Mouse (Mus musculus) limb, embryonic 11.5 days (tissue): Measurements from ENCODE around the gene Fes. TPM values are rescaled to one million over a fixed set of nuclear protein-coding genes. Genes with fewer than 3 reads are reported as not detected.
A peak's percentile ranks its signal among the peaks of the same experiment; 100 is the strongest.

Experiments
- ATAC-seq: fragments of 200-750 bp; cut with Nextera tagmentation; 2 replicates; pipeline ENCODE4 v1.8.0; 2017; ENCODE audit warnings: low read depth; ENCODE audit not compliant: insufficient number of reproducible peaks, low FRiP score, low TSS enrichment
- DNase-seq: peaks from one replicate; pipeline ENCODE4 v3.0.0-alpha.2; 2015; ENCODE audit warnings: low spot score
- H3K27ac ChIP-seq: fragments of 300-500 bp; sonication (generic); replicated peaks from 2 replicates; pipeline ENCODE4 v1.5.1; 2014; ENCODE audit warnings: low read depth, mild to moderate bottlenecking, low read length
- H3K27me3 ChIP-seq: fragments of 300-500 bp; sonication (generic); 2 replicates; pipeline ENCODE4 v1.6.1; 2014; ENCODE audit warnings: mild to moderate bottlenecking, low read length, mixed read lengths; ENCODE audit not compliant: control insufficient read depth, insufficient read depth
- H3K36me3 ChIP-seq: fragments of 300-500 bp; sonication (generic); 2 replicates; pipeline ENCODE4 v1.6.1; 2014; ENCODE audit warnings: mild to moderate bottlenecking, low read length, moderate library complexity, mixed read lengths; ENCODE audit not compliant: control insufficient read depth, insufficient read depth
- H3K4me1 ChIP-seq: fragments of 300-500 bp; sonication (generic); 2 replicates; pipeline ENCODE4 v1.6.1; 2014; ENCODE audit warnings: low read length, mixed read lengths; ENCODE audit not compliant: control insufficient read depth, insufficient read depth
- H3K4me2 ChIP-seq: fragments of 300-500 bp; sonication (generic); 2 replicates; pipeline ENCODE4 v1.6.1; 2014; ENCODE audit warnings: low read depth, mild to moderate bottlenecking, moderate library complexity; ENCODE audit not compliant: severe bottlenecking
- H3K4me3 ChIP-seq: fragments of 300-500 bp; sonication (generic); 2 replicates; pipeline ENCODE4 v1.5.1; 2014; ENCODE audit warnings: low read depth, low read length
- H3K9ac ChIP-seq: fragments of 300-500 bp; sonication (generic); 2 replicates; pipeline ENCODE4 v1.6.1; 2014; ENCODE audit warnings: mild to moderate bottlenecking, low read length
- H3K9me3 ChIP-seq: fragments of 300-500 bp; sonication (generic); 2 replicates; pipeline ENCODE4 v1.6.1; 2016; ENCODE audit warnings: low read length; ENCODE audit not compliant: control insufficient read depth
- WGBS: fragments of 180-500 bp; shearing (Covaris S2); extraction: QIAGEN DNeasy Blood & Tissue Kit; methylation state at CpG from one replicate; pipeline ENCODE4 v1.1.7; 2014; 5-methylcytosine and 5-hydroxymethylcytosine counted together
- polyA plus RNA-seq: library from polyadenylated mRNA; unstranded; fragments of >200 nt; fragmentation: Nextera tagmentation; extraction: Ambion mirVana; gene quantifications from 2 replicates; pipeline ENCODE4 v1.2.1, GENCODE M21; 2014

Fes gene
- polyA plus RNA-seq, 1 experiment from 2014 or later, result 7.6 TPM

- no peaks in the 10 kb centered on the region for H3K27me3 ChIP-seq
- WGBS, result under 1% methylated on average over 62 of the region's 92 CpGs
- H3K36me3 ChIP-seq, result peaks cover 1% of the 10 kb centered on the region; the same call in 1 of the 2 replicates
- H3K4me2 ChIP-seq, result peak overlapping the region; percentile 78
- H3K9ac ChIP-seq, result peak overlapping the region; percentile 95
- peaks cover 16% of the 10 kb centered on the region for H3K4me1 ChIP-seq
- no peaks in the 10 kb centered on the region for H3K9me3 ChIP-seq
- ATAC-seq (peak; percentile 51; the same call in 1 of the 2 replicates), DNase-seq (peak; percentile 71)
- H3K27ac ChIP-seq, result peak overlapping the region; percentile 87
- peak overlapping the region; percentile 91 for H3K4me3 ChIP-seq
Measured at GRCm38 (mm10) chr7:80402651-80403321, 15.0 kb upstream of the Fes start.

GRCm38 (mm10) chr7:80401860-80402641 is 14.3 kb upstream of the Fes start:
- DNase-seq (peak; percentile 70), ATAC-seq (peak; percentile 19; the same call in 1 of the 2 replicates)
- H3K4me1 ChIP-seq, result peaks cover 16% of the 10 kb centered on the region
- H3K27ac ChIP-seq, result peak overlapping the region; percentile 87
- H3K36me3 ChIP-seq, result peaks cover 3% of the 10 kb centered on the region; the same call in 1 of the 2 replicates
- under 1% methylated on average over 79 of the region's 102 CpGs for WGBS
- peak overlapping the region; percentile 78 for H3K4me2 ChIP-seq
- H3K4me3 ChIP-seq, result peak overlapping the region; percentile 91
- no peaks in the 10 kb centered on the region for H3K9me3 ChIP-seq
- peak overlapping the region; percentile 95 for H3K9ac ChIP-seq
- H3K27me3 ChIP-seq, result no peaks in the 10 kb centered on the region

DNA sequence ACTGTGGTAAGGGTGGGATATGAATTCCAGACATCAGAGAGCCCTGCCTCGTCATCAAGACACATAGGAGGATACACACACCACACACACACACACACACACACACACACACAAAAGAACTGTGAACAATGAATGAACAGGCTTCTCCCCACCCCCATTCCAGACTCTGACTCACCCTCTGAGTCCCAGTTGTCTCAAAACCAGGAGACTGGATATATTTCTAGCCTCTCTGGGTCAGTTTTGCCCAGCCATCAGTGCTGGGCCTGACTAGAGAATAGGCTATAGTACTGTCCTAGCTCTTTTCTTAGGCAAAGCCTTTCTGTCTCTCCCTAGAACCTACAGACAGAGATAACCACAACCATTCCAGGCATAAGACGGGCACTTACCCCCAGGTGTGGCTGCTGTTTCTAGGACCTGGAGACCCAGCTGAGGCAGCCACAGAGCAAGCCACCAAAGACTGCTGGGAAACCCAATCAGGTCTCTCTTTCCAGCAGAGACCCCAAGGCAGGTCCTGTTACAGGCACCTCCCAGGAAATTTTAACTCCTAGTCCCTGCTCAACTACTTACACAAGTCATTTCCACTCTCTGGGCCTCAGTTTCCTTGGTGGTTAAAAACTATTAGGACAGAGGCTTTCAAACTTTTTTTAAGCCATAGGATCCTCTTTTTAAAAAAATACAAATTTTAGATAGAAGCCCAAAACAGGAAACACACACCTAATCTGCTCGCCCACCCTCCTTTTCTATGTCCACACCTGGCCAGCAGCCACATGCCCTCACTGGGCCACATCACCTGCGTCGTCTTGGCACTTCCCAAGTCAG is 13.5 kb upstream of the Fes start:
- Histone ChIP-seq H3K4me2 (peak overlapping the region; percentile 78), H3K4me1 (peaks cover 16% of the 10 kb centered on the region), H3K4me3 (peak overlapping the region; percentile 91), H3K9me3 (no peaks in the 10 kb centered on the region), H3K27ac (peak overlapping the region; percentile 87), H3K36me3 (peaks cover 6% of the 10 kb centered on the region), H3K27me3 (no peaks in the 10 kb centered on the region), H3K9ac (peak overlapping the region; percentile 95)
- no peak for ATAC-seq
- peak; percentile 37 for DNase-seq
- WGBS, result 23% methylated on average over 5 of the region's 5 CpGs

- H3K4me2 ChIP-seq, result peak overlapping the region; percentile 78; the same call in 1 of the 2 replicates
- peaks cover 16% of the 10 kb centered on the region for H3K4me1 ChIP-seq
- no peaks in the 10 kb centered on the region for H3K9me3 ChIP-seq
- H3K4me3 ChIP-seq, result no peak overlapping the region
- peaks cover 8% of the 10 kb centered on the region for H3K36me3 ChIP-seq
- DNase-seq (no peak), ATAC-seq (no peak)
- no peak overlapping the region; the same call in 1 of the 2 replicates for H3K9ac ChIP-seq
- H3K27me3 ChIP-seq, result no peaks in the 10 kb centered on the region
- 78% methylated on average over 6 of the region's 6 CpGs for WGBS
- H3K27ac ChIP-seq, result no peak overlapping the region
Measured at GRCm38 (mm10) chr7:80400571-80400970, 12.8 kb upstream of the Fes start.

DNA sequence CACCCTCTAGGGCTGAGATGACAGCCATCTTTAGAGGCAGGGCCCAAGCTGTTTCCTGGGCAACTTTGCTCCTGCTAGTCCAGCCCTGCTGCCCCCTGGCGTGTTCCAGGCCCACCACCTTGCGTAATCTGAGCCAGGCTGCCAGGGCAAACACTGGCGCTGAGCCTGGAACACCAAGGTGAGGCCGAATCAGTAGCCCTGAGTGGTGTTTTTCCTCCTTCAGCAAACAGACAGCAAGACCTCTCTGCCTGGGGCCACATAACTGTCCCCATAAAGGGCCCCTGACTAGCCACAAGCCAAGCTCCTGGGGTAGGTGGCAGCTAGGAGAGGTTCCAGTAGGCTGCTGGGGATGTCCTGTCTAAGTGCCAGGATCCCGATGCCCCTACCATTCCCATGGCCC is 12.4 kb upstream of the Fes start:
- 43% methylated on average over 5 of the region's 5 CpGs for WGBS
- no peak overlapping the region for H3K27ac ChIP-seq
- no peaks in the 10 kb centered on the region for H3K9me3 ChIP-seq
- peaks cover 11% of the 10 kb centered on the region for H3K36me3 ChIP-seq
- H3K4me1 ChIP-seq, result peaks cover 16% of the 10 kb centered on the region
- no peak overlapping the region; the same call in 1 of the 2 replicates for H3K9ac ChIP-seq
- H3K4me2 ChIP-seq, result no peak overlapping the region
- no peaks in the 10 kb centered on the region for H3K27me3 ChIP-seq
- no peak overlapping the region for H3K4me3 ChIP-seq
- ATAC-seq (no peak), DNase-seq (no peak)

GRCm38 (mm10) chr7:80398654-80399444 is 11.1 kb upstream of the Fes start:
- 77% methylated on average over 9 of the region's 9 CpGs for WGBS
- Histone ChIP-seq H3K9me3 (no peaks in the 10 kb centered on the region), H3K27ac (no peak overlapping the region), H3K27me3 (no peaks in the 10 kb centered on the region), H3K4me3 (no peak overlapping the region), H3K36me3 (peaks cover 14% of the 10 kb centered on the region), H3K4me1 (peaks cover 16% of the 10 kb centered on the region), H3K9ac (no peak overlapping the region), H3K4me2 (no peak overlapping the region)
- no peak for DNase-seq
- no peak for ATAC-seq

- WGBS, result 89% methylated on average over 9 of the region's 9 CpGs
- no peak overlapping the region for H3K4me2 ChIP-seq
- H3K9ac ChIP-seq, result no peak overlapping the region
- H3K4me3 ChIP-seq, result no peak overlapping the region
- H3K4me1 ChIP-seq, result peaks cover 16% of the 10 kb centered on the region
- no peak overlapping the region for H3K27ac ChIP-seq
- H3K36me3 ChIP-seq, result peaks cover 19% of the 10 kb centered on the region
- no peak for DNase-seq
- no peaks in the 10 kb centered on the region for H3K27me3 ChIP-seq
- no peaks in the 10 kb centered on the region for H3K9me3 ChIP-seq
- no peak for ATAC-seq
Measured at GRCm38 (mm10) chr7:80397986-80398385, 10.2 kb upstream of the Fes start.
